In genomic region chr13:57686437-57686836, GRCm38 (mm10) we compare ENCODE assay signal across 7 mouse cellular contexts.
"Had no signal": no experiment of that assay in that cellular context is flagged by ENCODE, and none has a peak within 500 bp of the region (broad histone marks: within the 10 kb centered on the region; RNA-seq: fewer than 3 reads in every experiment).

No protein-coding gene starts in this region.

- DNase-seq: kidney, adult 18-20 months; kidney, postnatal 10 days; kidney, postnatal 4 days; lung, embryonic 14.5 days; lung, postnatal 10 days; lung, postnatal 4 days; thymus, postnatal 4 days had no signal
